Mouse (Mus musculus) gastrocnemius, adult 8-10 months (tissue): ENCODE results near the gene Hsf5. TPM values are rescaled to one million over a fixed set of nuclear protein-coding genes. Genes with fewer than 3 reads are reported as not detected.

Experiments used
- DNase-seq, 2 experiments: peaks; one replicate each; pipeline ENCODE4 v3.0.0; 2022; ENCODE audit warnings: low spot score in 2 of 2
- total RNA-seq, 4 experiments: library from RNA; stranded (reverse); gene quantifications; 2 replicates each; pipeline ENCODE4 v1.2.4; 2022

The Hsf5 gene
- total RNA-seq, 4 experiments from 2014 or later: 0.09 TPM; not detected in 3

DNA sequence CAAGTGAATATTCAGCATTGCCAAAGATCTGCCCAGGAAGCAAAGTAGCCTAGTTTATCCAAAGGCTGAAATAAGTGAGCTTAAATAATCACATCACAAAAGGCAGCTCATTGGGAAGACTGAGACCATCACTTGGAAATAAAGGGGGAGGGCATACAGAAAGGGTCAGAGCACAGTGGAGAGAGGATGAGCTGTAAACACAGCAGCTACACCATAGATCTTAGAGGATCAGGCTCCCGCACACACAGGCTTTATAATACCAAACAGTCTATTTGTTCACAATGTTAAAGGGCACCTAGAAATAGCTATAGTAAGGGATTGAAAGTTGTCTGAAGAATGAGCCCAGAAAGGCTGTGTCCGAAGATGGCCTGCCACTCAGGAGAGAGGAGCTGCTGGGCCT lies 21.8 kb downstream of the Hsf5 start:
- no peak for DNase-seq

DNA sequence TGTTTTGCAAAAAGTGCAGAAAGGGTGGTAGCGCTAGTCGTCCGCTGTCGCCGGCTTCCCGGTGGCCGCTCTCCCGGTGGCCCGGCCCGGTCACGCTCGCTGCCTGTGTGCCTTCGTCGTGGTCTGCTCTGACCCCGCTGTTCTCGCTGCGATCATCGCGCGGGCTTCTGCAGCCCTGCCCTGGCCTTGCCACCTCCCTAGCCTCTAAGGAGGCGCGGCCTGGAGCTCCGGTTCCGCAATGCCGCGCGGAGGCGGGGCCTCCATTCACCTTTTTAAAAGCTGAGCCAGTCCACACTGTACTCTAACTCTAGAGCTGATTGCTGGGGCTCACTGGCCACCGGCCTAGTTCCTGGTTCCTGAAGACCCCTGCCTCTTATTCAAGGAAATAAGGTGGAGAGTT lies 22.2 kb downstream of the Hsf5 start:
- DNase-seq: peak; percentile 14 to 32

DNA sequence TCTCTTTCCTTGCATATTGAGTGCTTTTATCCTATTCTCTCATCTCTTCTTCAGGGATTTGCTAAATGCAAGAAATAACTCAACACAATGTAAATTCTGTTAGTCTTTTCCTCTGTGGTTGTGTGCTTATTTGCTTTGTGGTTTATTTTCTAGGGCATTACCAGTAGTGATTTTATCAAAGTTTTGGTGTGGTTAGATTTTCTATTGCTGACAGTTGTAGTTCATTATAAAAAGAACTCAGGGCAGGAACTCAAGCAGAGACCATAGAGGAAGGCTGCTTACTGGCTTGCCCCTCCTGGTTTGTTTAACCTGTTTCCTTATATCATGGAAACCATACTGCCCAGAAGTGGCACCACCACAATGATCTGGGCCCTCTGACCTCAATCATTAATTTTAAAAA lies 25.9 kb downstream of the Hsf5 start:
- DNase-seq: no peak

DNA sequence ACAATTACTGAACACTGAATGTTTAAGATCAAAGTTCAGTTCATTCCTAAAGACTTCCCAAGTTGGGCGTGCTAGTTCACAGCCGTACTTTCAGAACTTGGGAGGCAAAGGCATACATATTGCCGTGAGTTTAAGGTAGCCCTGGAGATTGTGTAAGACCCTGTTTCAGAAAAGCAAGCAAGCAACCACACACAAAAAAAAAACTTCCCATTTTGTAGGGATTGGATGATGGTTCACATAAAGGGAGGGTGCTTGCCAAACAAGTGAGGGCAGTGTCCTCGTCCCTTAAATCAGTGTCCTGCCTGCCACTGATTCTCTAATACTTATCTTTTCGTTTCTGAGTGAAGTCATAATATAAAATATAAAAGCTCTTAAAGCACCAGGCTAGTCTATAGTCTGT lies 37.7 kb downstream of the Hsf5 start:
- DNase-seq: no peak

DNA sequence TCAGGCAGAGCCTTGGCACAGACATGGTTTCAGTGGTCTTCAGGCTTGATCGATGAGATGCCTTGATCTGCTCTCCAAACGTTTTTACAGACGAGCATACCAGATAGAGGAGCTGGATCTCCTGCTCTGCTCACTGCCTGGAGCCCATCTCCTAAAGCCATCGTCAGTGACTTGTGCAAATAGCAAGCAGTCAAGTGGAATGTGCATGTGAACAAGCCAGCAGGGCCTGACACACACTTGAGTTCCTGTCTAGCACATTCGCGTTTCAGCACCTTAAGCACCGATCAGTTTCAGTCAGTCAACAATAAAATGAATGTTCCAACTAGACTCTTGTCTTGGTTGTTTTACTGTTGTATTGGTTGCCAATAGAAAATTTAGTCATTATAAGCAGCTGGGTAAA lies 42.3 kb downstream of the Hsf5 start:
- DNase-seq: no peak

DNA sequence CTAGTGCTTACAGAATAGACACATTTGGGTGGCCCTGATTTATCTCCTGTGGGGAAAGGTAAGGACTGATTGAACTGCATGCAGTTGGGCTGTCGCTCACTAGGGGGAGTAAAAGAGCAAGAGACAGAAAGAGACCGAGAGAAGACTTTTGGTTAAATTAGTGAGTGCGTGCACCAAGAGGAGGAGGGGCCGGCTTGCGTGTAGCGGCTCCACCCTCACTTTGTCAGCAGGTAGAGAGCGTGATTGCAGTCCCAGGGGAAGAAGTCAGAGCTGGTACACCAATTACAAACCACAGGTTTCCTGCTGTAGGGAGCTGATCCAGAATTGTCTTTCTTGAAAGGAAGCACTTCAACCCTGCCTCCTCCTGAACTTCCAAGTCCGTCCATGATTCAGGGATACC lies 45.4 kb downstream of the Hsf5 start, which contains the start of gene Rnf43:
Rnf43 (plus strand) TSS at position 316 of the 400 bp plus-strand sequence.
- DNase-seq: peak; percentile 56 to 68

DNA sequence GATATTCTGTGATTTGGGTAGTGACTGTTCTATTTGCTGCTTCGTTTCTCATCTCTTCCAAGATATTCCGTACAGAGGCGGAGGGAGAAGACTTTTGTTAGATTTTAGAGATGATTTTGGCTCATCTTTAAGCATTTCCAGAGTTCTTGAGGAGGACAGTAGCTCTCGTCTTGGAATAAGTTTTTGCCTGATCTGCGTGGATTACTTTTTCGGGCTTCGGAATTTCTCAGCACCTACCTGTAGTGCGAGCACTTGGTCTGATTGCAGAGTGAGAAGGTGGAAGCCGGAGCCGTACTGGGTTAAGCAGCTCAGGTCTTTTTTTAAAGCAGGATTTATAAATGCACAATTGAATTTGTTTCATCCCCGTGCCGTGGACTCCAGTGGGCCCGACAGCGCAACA lies 45.9 kb downstream of the Hsf5 start:
- DNase-seq: no peak

DNA sequence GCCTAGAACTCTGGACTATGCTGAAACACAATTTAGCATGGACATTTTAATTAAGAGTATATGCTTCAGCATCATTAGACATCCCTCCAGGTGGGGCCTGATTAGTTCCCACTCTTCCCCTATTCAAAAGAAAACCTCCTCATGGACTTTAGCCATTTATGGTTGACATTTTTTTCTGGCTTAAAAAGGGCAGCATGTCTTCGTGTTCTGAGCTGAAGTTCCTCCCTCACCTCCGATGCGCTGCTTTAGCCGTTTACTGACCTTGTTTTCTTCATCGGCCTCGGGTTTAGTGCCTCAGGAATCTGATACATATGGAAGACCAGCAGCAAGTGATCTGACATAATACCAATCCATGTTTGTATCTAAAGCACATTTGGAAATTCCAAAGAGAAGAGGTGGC lies 47.0 kb downstream of the Hsf5 start:
- DNase-seq: no peak

DNA sequence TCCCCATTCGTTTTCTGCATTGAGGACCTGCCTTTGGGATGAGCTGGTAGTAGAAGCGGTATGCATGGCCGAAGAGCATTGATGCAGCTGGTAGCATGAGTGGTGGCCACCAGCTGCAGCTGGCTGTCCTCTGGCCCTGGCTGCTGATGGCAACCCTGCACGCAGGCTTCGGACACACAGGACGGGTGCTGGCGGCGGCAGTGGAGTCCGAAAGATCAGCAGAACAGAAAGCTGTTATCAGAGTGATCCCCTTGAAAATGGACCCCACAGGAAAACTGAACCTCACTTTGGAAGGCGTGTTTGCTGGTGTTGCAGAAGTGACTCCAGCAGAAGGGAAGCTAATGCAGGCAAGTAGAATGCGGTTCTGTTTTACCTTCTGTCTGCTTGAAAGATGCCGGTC lies 47.6 kb downstream of the Hsf5 start:
- no peak for DNase-seq

DNA sequence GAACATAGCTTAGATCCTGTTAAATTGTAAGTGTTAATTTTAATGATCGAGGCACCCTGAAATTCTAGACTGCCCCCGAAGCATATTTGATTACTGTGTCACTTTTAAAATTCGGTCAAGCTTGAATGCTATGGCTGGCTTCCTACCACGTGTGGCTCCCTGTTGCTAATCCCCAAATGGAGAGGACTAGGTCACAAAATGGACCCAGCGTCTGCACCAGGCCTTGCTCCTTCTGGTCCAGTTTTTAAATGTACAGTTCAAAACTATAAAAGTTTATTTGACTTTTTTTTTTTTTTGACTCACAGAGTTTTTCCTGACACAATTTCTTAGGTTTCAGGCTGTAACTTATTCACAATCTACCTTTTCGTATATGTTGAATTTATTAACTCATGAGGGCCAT lies 48.3 kb downstream of the Hsf5 start:
- DNase-seq: no peak

DNA sequence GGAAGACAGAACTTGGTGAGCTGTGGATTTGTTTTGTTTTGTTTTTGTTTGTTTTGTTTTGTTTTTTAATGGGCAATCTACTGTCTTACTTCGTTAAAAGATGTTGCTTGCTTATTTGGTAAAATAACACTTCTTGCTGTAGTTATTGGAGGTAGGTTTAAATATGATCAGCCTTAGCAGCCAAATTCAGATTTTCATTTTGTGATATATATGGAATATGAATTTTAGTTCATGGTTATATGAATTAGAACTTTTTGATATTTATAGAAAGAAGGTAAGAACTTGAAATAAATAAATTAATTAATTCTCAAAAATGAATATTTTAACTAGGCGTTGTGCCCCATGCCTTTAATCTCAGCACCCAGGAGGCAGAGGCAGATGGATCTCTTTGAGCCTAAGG lies 48.7 kb downstream of the Hsf5 start:
- no peak for DNase-seq

DNA sequence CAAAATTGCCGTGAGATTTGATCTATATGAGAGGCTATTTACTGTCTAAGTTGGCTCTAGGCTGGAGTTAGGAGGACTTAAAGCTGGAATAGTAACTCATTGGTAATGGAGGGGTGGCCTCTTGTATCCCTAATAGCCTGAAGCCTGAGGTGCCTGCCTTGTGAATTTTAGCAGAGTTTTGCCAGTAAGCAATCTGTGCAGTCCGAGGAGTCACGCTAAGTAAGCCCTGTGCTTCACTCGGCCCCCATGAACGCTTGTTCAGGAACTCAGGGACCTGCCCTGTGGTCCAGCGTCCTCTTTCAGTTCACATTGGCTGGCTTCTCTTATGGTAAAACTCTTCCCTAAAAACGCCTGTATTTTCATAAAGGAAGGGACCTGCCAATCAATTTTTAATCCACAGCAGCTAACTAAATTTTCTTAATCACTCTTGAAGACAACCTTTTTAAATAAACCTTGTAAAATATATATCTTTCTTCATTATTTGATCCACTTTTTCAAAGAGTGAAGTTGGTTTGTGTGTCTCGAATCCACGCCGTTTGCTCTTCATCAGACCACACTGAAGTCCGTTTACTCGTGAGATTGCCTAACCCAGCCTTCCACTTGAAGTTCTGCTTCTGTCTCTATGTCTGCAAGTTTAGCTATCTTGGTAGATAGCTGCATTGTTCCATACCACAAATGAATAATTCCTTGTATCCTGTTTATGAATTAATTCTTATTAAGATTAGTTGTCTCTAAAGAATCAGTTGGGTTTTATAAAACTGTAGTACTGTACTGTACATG lies 49.5 kb downstream of the Hsf5 start:
- no peak for DNase-seq

DNA sequence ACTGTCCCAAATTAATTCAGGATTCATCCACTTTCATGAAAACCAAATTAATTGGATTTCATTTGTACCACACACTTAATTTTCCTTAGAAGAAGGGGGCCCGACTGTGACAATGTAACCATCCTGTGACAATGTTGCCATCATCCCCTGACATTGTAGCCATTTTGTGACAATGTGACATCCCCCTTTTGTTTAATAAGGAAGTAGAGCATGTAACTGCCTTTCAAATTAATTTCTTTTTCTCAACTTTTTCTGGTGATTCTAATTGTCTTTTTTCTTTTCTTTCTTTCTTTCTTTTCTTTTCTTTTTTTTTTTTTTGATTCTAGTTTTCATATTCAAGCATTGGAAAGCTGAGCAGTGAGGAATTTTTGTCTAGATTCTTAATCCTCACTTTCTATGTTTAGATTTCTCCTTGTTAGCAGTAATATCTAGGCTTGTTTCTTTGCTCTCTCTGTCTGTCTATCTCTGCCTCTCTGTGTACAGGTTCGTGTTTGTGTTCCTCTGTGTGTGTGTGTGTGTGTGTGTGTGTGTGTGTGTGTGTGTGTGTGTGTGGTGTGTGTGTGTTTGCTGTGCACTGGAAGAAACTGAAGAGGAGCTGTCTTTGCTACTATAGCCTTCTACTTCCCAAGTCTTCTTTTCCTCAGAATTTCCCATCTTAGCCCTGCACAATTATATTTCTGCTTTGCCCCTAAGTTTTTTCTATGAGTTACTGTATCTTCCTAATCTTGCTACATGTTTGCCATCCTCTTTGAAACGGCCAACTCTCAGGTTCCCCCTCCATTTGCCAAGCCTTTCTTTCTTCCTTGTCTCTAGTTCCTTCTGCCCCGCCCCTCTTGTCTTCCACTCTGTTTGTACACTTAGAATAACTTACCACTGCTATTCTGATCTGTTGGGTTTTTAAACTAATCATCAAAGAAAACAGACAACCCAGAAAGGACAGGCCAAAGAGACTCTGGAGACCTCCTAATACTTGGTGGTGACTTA lies 50.4 kb downstream of the Hsf5 start:
- DNase-seq: no peak

DNA sequence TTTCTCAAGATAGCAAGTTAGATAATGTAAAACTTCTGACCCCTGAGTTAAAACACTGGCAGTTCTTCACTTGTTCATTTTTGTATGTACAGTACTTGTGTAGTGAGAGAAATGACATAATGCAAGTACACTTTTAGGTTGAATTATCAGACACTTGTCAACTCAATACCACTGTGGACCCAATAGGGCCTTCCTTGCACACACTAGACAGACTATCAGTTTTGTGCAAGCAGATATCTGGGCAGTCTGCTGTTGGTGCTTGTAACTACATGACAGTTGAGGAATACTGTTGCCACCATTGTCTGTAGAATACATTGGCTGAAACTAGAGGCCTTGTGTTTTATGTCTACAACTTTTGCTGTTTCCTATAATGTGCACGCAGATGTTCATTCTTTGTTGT lies 56.3 kb downstream of the Hsf5 start:
- no peak for DNase-seq

DNA sequence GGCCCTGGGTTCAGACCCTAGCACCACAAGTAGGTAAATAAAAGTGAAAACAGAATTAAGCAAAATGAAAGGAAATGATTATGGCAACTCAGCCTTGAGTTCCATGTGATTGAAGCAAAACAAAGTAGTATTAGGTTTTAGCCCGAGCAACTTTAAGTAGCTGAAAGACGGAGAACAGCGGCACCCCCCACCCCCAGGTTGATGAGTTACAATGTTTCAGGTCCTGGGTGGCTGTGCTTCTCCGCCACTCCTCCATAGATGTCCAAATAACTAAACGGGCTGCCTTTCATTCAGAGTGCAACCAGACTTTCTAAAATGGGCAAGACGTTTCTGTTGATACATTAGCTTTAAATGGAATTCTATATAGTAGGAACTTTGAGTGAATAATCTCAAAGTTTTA lies 58.6 kb downstream of the Hsf5 start:
- DNase-seq: no peak

DNA sequence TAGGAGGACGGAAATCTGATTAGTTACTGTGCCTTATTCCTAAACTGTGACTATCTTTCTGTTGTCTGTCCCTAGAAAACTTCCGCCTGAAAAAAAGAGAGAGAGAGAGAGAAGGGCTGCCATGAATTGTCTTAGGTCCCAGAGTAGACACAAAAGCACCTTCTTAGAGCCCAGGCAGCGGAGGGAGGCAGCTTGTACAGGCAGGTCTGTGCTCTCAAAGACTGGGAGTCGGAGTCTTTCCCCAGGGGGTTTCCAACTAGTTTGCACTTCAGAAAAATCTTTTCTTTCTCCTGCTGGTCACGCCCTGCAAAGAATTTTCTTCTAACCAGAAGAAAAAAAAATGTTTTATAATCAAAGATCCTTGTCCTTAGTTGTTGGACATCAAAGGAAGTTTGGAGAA lies 60.8 kb downstream of the Hsf5 start:
- DNase-seq: no peak

DNA sequence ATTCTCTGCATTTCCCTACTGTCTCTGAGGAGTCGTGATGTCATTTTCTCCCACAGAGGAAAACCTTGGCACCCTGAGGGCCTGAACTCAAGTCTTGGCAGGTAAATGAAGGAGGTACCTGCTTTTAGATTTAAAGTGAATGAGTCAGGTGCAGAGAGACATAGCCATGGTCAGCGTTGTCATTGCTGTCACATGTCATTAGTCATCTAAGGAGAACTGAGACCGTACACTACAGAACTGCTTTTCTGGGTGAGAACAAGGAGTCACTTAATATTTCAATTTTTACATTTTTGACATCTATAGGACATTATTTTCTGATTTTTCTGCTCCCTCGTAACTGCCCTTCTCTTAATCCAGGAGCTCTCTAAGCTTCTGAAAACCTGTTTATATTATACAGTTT lies 61.6 kb downstream of the Hsf5 start:
- DNase-seq: no peak

DNA sequence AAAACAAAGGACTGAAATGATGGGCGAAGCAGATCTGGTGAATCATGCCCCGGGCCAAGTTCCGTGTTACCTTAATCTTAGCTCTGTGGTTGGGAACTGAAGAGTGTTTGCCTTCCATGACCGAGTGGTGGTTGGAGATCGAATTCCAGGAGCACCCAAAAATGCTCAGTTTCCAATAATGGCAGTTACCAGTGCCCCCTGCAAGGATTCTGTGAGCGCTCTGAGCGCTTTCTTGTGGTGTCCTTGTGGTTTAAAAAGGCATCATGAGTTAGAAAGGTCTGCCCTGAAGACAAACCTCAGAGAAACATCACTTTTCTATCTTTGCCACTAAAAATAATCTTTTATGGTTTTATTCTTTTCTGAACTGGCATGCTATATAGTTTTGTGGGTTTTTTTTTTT lies 62.0 kb downstream of the Hsf5 start:
- no peak for DNase-seq

DNA sequence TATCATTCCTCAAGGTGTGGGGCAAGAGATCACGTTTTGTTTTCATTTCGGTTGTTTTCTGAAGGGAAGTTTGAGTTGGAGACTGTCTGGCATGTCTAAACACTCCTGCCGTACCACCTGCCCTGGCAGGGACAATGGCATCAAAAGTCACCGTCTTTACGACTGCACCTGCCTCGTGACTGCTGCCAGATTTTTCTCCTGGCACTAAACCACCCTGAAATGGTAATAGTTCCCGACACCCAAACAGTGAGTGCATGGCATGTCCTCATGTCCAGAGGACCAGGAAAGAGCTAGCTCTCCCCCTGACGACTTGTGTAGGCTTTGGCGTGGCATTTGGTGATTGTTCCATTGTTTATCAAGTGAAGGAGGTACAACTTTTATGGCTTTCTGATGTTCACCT lies 63.8 kb downstream of the Hsf5 start:
- no peak for DNase-seq

DNA sequence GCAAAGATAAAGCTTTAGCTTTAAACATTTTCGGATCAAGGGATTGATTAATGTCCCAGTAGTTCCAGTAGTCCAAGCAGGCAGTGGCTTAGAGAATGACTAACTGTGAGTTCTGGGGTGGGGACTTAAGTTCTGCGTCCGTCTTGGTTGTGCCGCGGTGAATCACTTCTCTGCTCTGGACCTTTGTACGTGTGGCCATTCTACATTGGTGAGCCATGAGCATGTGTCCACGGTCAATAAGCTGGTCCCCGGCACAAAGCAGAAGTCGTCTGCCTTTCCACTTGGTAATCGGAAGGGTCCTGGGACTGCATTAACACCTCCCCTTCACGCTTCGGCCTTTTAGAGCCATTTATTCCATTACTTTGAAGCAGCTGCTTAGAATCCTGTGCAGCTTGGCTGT lies 65.1 kb downstream of the Hsf5 start:
- no peak for DNase-seq

DNA sequence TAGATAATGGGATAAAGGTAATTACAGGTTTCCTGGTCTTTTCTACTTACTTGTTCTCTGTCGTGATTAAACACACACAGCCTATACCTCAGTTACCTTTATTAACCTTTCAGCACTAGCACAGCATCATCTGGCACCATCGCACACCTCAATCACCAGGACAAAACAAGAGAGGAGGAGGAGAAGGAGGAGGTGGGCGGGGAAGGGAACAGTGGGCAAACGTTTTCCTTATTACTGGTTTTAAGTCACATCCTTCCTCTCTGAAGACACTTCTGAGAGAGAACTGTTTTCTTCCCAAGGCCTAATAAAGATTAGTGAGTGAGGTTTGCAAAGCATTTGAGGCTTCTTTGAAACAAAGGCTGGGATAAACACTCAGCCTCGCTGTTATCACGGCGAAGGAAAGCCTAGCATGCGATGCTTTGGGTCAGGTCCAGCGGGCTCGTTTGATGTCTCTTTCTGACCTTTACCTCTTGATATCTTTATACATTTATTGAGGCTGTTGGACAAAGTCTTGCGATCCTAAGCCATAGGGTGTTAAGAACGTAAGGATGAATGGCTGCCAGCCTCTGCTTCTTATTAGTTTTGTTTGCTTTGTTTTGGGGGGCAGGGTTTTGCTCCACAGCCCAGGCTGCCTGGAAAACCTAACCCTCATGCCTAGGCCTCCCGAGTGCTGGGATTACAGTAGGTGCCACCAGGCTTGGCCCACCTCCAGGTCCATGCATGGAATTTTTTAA lies 66.0 kb downstream of the Hsf5 start:
- no peak for DNase-seq

DNA sequence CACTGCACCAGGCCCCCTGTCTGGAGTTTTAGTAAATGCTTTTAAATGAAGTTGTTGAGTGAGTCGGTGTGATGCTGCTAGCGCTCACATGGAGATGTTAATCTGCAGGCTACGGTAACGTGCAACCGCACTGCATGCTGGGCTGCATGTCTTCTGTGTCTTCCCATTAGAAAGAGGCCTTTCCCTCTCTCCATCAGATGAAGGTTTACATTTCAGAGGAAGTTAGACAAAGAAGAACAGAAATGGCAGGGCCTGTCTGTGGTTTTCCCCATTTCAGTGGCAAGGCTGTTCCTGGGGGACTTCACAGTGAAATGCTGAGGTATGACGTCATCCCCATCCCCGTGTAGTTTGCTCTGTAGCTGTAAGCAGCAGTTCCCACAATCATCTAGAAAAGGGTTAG lies 69.4 kb downstream of the Hsf5 start:
- no peak for DNase-seq
